Mouse (Mus musculus): Measurements from ENCODE around the gene Unkl. TPM values are rescaled to one million over a fixed set of nuclear protein-coding genes. Genes with fewer than 3 reads are reported as not detected.

The Unkl gene
- polyA plus RNA-seq, 2 experiments, result 6.3 to 18.0 TPM

DNA sequence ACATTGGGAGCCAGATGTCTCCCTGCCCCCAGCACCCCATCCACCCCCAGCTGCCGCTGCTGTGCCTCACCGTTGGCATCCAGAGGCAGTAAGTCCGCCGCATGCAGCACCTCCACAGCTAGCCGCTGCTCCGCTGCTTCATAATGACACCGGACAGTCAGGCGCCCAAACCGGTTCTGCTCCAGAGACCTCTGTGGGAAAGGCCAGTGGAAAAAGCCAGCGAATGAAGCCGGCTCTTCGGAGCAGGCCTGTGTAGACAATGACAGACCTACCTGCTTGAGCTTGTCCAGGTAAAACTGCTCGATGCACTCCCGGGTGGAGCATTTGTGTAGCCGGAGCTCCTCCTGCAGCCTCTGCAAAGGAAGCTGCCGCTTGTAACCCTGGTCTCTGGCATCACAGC is 56.0 kb downstream of the Unkl start:
- Histone ChIP-seq H3K27ac (replicated peaks; ENCODE audit: low read depth, low read length) (no peak overlapping the region), H3K4me2 (replicated peaks; ENCODE audit: low read depth, low read length, severe bottlenecking) (no peak overlapping the region), H3K4me1 (ENCODE audit: control insufficient read depth, insufficient read depth, low read length) (peaks cover 9% of the 10 kb centered on the region), H3K9ac (ENCODE audit: low read depth, low read length, severe bottlenecking) (no peak overlapping the region), H3K36me3 (ENCODE audit: control insufficient read depth, insufficient read depth, low read length) (peaks cover 29% of the 10 kb centered on the region), H3K27me3 (ENCODE audit: control insufficient read depth, insufficient read depth, low read length) (no peaks in the 10 kb centered on the region), H3K4me3 (replicated peaks; ENCODE audit: low read length) (no peak overlapping the region), H3K9me3 (ENCODE audit: control insufficient read depth, low read length) (no peaks in the 10 kb centered on the region)
- DNase-seq (ENCODE audit: low spot score) (no peak), ATAC-seq (ENCODE audit: low FRiP score, low read depth) (no peak)
- TF ChIP-seq POLR2A (IDR thresholded peaks at IDR 0.05; ENCODE audit: borderline replicate concordance, extremely low read depth, insufficient read depth, insufficient read length), result no peak
- WGBS, result 76% methylated on average over 16 of the region's 16 CpGs

- peaks cover 19% of the 10 kb centered on the region for H3K36me3 ChIP-seq (ENCODE audit: control insufficient read depth, insufficient read depth, low read length)
- WGBS, result 76% methylated on average over 18 of the region's 18 CpGs
- H3K4me2 ChIP-seq (replicated peaks; ENCODE audit: low read depth, low read length, severe bottlenecking), result no peak overlapping the region
- H3K27ac ChIP-seq (replicated peaks; ENCODE audit: low read depth, low read length), result no peak overlapping the region
- H3K9me3 ChIP-seq (ENCODE audit: control insufficient read depth, low read length), result no peaks in the 10 kb centered on the region
- no peak for TF ChIP-seq POLR2A (IDR thresholded peaks at IDR 0.05; ENCODE audit: borderline replicate concordance, extremely low read depth, insufficient read depth, insufficient read length)
- no peak overlapping the region for H3K4me3 ChIP-seq (replicated peaks; ENCODE audit: low read length)
- DNase-seq (ENCODE audit: low spot score) (no peak), ATAC-seq (ENCODE audit: low FRiP score, low read depth) (no peak)
- peaks cover under 1% of the 10 kb centered on the region; the same call in 1 of the 2 replicates for H3K27me3 ChIP-seq (ENCODE audit: control insufficient read depth, insufficient read depth, low read length)
- H3K4me1 ChIP-seq (ENCODE audit: control insufficient read depth, insufficient read depth, low read length), result no peaks in the 10 kb centered on the region
- H3K9ac ChIP-seq (ENCODE audit: low read depth, low read length, severe bottlenecking), result no peak overlapping the region
Observed at GRCm38 (mm10) chr17:25248033-25248750, 60.0 kb downstream of the Unkl start.

DNA sequence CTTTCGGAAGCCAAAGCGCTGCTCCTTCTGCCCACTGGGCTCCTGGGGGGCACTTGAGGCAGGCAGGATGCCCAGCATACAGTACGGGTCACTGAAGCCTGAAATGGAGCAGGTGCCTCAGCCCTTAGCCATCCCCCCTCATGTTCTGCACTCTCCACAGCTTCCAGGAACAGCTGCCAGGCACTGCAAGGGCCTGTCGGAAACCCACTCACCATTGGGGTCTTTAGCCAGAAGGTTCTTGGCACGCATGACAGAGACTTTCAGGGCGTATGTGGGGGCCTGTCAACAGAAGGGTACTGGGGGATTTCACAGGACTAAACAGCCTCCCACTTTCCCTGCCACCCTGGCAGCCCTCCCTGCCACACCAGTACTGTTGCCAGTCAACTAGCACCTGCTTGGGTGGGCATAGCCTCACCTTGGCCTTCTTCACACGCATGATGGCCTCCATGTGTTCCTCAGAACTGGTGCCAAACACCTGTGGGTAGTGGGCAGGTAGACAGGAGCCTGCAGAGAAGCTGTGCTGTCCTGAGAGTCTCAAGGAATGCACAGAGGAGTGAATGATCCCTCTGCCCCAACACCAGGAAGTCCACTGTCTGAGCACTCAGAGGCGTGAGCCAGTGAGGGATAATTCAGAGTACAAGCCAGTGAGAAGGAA is 62.1 kb downstream of the Unkl start:
- TF ChIP-seq POLR2A (IDR thresholded peaks at IDR 0.05; ENCODE audit: borderline replicate concordance, extremely low read depth, insufficient read depth, insufficient read length), result no peak
- Histone ChIP-seq H3K4me2 (replicated peaks; ENCODE audit: low read depth, low read length, severe bottlenecking) (no peak overlapping the region), H3K36me3 (ENCODE audit: control insufficient read depth, insufficient read depth, low read length) (no peaks in the 10 kb centered on the region), H3K9me3 (ENCODE audit: control insufficient read depth, low read length) (no peaks in the 10 kb centered on the region), H3K27me3 (ENCODE audit: control insufficient read depth, insufficient read depth, low read length) (peaks cover 15% of the 10 kb centered on the region), H3K9ac (ENCODE audit: low read depth, low read length, severe bottlenecking) (no peak overlapping the region), H3K4me3 (replicated peaks; ENCODE audit: low read length) (no peak overlapping the region), H3K4me1 (ENCODE audit: control insufficient read depth, insufficient read depth, low read length) (no peaks in the 10 kb centered on the region), H3K27ac (replicated peaks; ENCODE audit: low read depth, low read length) (no peak overlapping the region)
- WGBS, result 84% methylated on average over 8 of the region's 8 CpGs
- ATAC-seq (ENCODE audit: low FRiP score, low read depth) (no peak), DNase-seq (ENCODE audit: low spot score) (no peak)

DNA sequence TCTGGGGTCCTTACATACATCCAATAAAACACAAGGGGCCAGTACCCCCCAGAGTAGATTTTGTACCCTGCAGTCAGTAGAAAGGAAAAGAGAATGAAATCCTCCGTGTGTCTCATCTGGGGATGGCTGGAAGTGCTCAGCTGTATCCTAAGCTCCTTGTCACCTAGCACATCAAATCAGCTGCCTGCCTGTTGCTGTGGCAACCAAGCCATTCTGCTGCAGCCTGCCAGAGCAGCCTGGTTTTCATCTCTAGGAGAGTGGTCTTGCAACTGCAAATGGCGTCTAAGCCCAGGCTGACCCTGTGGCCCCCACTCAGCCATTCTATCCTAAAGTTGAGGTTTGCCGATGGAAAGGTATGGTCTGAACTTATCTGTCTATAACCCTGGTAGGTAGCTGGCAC is 64.4 kb downstream of the Unkl start:
- DNase-seq (ENCODE audit: low spot score) (no peak), ATAC-seq (ENCODE audit: low FRiP score, low read depth) (no peak)
- Histone ChIP-seq H3K4me3 (replicated peaks; ENCODE audit: low read length) (no peak overlapping the region), H3K9ac (ENCODE audit: low read depth, low read length, severe bottlenecking) (no peak overlapping the region), H3K36me3 (ENCODE audit: control insufficient read depth, insufficient read depth, low read length) (no peaks in the 10 kb centered on the region), H3K9me3 (ENCODE audit: control insufficient read depth, low read length) (no peaks in the 10 kb centered on the region), H3K4me2 (replicated peaks; ENCODE audit: low read depth, low read length, severe bottlenecking) (no peak overlapping the region), H3K27me3 (ENCODE audit: control insufficient read depth, insufficient read depth, low read length) (peaks cover 26% of the 10 kb centered on the region), H3K4me1 (ENCODE audit: control insufficient read depth, insufficient read depth, low read length) (peaks cover 8% of the 10 kb centered on the region), H3K27ac (replicated peaks; ENCODE audit: low read depth, low read length) (no peak overlapping the region)
- WGBS, result 37% methylated on average over 3 of the region's 3 CpGs
- TF ChIP-seq POLR2A (IDR thresholded peaks at IDR 0.05; ENCODE audit: borderline replicate concordance, extremely low read depth, insufficient read depth, insufficient read length), result no peak

DNA sequence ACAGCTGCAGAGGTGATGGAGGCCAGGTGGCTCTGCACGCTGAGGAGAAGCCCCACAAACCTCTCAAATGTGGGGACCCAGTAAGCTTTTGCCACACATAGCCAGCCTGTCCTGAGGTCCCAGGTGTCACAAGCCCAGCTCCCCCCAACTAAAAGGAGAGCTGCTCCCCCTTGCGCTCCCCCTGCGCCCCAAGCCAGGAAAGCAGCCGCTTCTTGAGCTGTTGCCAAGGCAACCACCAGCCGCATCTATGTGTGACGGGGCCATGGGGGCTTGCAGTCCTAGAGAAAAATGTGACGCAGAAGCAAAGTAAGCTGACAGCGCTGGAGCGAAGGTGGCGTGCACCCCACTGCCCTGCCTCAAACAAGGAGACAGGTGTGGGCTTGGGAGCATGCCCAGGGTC is 65.6 kb downstream of the Unkl start:
- DNase-seq (ENCODE audit: low spot score), result no peak
- no peak overlapping the region for H3K4me2 ChIP-seq (replicated peaks; ENCODE audit: low read depth, low read length, severe bottlenecking)
- no peak overlapping the region for H3K27ac ChIP-seq (replicated peaks; ENCODE audit: low read depth, low read length)
- H3K36me3 ChIP-seq (ENCODE audit: control insufficient read depth, insufficient read depth, low read length), result 0 out of 2 replicates have a peak, but pooled peaks cover 2% of the 10 kb centered on the region
- no peak overlapping the region for H3K4me3 ChIP-seq (replicated peaks; ENCODE audit: low read length)
- H3K4me1 ChIP-seq (ENCODE audit: control insufficient read depth, insufficient read depth, low read length), result peaks cover 8% of the 10 kb centered on the region
- peaks cover 26% of the 10 kb centered on the region for H3K27me3 ChIP-seq (ENCODE audit: control insufficient read depth, insufficient read depth, low read length)
- H3K9ac ChIP-seq (ENCODE audit: low read depth, low read length, severe bottlenecking), result 0 out of 2 replicates have a peak overlapping the region, but pooled peaks have one; percentile 4
- ATAC-seq (ENCODE audit: low FRiP score, low read depth), result no peak
- no peaks in the 10 kb centered on the region for H3K9me3 ChIP-seq (ENCODE audit: control insufficient read depth, low read length)
- no peak for TF ChIP-seq POLR2A (IDR thresholded peaks at IDR 0.05; ENCODE audit: borderline replicate concordance, extremely low read depth, insufficient read depth, insufficient read length)
- 25% methylated on average over 7 of the region's 10 CpGs for WGBS
